Mouse (Mus musculus): Measurements from ENCODE around the gene 1700020A23Rik. TPM values are rescaled to one million over a fixed set of nuclear protein-coding genes. Genes with fewer than 3 reads are reported as not detected.
"Not testable (repeated sequence)": the region's sequence is repeated elsewhere in the genome, so short reads cannot be mapped to it uniquely, and the experiment has no call there.

1700020A23Rik gene
- not detected for total RNA-seq (2021)
- long read RNA-seq, experiment 1 = 0 reads
- long read RNA-seq, experiment 2 = 0 reads

DNA sequence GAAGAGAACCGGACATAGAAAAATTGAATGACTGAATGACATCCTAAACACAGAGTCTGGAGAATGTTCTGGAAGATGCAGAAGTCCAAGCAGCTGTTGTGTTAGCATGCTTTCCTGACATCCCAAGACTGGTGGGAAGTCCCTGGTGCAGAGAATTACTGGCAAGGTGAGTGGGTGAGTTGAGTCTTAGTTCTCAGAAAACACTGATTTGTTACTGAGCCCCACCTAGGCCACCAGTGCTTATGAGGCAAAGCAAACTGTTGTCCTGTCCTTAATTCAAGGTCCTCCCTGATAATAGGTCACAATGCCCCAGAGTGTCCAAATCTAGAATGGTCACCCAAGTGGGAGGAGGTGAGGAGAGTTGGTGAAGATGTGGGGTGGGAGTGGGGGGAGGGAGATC lies at the start of gene 1700020A23Rik, which contains the start of gene Gm28372:
1700020A23Rik (plus strand) TSS at position 321 of the 400 bp plus-strand sequence.
Gm28372 (plus strand) TSS at position 301 of the 400 bp plus-strand sequence.
- DNase-seq = no peak

DNA sequence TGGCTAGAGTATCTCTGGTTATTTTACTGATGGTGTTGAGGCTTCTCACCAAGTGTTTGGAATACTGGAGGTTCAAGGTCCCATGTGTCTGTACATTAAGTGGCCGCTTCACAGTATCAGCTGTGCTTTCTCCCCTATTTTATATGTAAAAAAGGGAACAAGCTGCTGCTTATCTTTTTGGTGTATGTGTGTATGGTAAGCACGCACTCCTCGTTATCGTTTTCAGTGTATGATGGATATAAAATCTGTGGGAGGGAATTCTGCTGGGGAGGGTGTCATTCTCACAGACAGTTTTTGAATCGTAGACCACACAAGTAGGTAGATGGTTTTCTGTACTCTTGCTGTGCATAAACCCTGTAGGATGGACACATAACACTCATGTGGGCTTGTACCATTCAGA lies 47.5 kb upstream of the 1700020A23Rik start:
- no peak for DNase-seq

DNA sequence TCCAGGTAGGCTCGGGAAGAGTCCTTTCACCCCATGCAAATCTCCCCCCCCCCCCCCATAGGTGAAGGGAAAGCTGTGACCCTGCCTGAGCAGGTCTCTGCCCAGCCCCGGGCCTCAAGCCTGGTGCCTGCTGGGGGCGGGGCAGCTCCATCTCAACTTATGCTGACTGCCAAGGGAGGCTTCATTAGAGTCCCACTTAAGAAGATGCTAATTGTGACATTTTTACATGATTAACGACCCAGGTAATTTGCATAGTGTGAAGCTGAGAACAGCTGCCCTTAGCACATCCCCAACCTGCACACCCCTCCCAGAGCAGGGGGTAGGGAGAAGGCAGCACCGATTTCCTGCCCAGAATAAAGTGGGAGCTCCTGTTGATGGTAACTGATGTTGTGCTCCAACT lies 46.2 kb upstream of the 1700020A23Rik start:
- no peak for DNase-seq

DNA sequence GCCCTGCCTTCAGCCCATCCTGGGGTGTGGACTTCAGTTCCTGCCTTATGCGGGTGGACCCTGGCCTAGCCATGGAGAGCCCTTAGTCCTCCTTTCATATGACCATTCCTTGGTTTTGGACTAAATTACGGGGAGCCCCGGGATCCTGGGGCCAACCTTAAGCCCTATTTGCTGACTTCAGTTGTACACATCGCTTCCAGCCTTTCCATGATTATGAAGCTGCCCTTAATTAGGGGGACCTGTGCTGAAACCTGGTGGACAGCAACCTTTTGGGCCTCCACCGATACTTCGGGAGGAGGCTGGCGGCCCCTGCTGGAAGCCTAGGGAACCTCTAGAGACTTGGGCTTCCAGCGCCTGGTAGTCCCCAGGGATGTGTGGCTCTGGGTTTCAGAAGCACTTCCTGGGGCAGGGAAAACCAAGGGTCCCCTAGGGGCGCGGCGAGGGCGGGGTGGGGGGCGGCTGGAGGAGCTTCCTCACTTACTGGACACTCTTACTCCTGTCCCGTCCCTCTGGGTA lies 42.5 kb upstream of the 1700020A23Rik start:
- no peak for DNase-seq

DNA sequence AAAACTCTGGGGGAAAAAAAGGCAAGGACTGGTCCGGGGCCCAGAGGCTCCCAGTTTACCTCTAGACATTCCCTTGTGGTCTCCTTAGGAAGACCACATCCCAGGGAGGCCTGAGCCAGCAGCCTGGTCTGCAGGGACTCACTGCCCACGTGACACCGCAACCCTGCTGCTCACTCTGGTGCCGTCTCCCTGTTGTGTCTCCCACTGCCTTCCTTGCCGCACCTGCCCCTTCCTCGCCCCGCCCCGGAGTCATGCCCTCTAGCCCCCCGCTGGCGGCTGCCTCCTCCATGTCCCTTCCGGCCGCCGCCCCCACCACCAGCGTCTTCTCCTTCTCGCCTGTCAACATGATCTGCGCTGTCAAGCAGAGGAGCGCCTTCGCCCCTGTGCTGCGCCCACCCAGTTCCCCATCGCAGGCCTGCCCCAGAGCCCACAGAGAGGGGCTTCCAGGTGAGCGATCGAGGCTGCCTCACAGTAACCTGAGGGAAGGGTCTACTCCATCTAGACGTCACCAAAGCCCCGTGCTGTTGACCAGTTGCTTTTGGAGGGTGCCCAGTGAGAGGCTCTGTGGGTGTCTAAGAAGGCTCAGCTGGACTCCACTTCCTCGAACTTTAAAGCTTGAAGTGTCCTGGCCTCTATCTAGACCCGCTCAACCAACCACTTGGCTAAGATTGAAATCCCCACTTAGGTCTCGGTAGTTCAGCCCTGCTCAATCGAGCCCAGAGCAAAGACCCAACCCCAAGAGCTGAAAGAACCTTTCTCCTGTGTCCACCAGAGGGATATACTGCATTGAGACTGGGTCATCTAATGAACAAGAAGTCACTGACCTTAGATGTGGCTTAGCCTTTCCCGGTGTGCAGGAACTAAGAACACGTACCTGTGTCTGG lies 39.6 kb upstream of the 1700020A23Rik start:
- no peak for DNase-seq

DNA sequence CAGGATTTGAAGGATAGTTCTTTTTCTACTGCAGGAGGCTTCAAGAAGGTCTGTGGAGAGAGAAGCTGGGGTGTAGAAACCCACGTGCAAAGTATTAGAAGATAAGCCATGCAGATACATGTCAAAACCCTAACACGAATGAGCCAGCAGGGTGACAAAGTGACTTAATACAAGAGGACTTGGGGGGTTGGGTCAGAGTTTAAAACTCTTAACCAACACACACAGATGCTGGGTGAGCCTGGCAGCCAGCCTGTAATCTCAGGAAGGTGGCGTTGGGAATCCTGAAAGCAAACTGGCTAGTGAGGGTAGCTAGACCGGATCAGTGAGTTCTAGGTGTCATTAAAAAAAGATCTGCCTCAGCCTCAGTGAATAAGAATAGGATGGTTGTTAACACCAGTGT lies 37.7 kb upstream of the 1700020A23Rik start:
- no peak for DNase-seq

DNA sequence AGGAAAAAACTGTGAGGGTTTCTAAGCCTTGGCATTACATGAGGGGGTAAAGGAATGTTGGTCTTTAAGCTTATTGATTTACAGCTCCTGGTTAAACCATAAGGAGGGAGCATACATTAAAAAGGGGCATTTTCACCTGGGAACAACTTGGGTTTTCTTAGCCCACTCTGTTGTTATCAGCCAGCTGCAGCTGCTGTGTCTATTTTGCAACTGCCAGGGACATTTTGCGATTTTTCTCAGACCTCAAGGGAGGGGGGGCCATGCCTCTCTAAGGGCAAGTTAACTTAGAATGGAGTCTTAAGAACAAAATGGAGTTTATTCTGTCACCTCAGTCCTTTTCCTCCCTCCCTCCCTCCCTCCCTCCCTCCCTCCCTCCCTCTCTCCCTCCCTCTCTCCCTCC lies 32.0 kb upstream of the 1700020A23Rik start:
- DNase-seq = not testable (repeated sequence)

DNA sequence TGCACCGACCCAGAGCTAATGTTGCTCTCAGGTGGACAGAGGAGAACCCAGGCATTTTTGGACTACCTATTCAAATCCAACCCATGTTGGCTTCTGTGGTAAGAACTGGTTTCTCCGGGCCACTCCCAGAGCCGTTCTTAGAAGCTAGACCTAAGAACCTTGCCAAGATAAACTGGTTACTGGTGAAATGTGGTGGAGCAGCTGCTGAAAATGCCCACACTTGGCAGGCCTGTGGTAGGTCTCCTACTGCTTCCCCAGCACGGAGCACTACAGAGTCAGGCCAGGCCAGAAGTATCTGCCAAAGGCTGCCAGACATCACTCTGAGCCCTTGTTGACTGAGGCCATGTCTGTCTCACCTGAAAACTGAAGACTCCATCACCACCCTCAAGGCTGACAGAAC lies 30.1 kb upstream of the 1700020A23Rik start:
- no peak for DNase-seq

DNA sequence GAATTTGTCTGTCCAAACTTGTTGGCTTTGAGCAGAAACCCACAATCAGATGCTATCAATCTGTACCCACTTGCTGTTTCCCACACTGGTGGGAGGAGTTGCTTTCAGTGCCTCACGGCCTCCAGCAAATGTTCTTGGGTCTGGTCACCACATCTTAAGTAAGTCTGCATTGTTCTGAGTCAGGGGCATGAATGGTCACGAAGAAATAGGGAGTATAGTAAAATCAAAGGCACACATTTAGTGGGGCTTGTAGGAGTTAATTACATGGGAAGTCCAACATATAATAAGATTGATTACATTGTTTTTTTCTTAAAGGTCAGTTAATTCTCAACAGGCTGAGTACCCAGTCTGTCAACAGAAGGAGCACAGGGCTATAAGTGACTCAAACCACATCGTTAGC lies 21.9 kb upstream of the 1700020A23Rik start:
- DNase-seq = no peak

DNA sequence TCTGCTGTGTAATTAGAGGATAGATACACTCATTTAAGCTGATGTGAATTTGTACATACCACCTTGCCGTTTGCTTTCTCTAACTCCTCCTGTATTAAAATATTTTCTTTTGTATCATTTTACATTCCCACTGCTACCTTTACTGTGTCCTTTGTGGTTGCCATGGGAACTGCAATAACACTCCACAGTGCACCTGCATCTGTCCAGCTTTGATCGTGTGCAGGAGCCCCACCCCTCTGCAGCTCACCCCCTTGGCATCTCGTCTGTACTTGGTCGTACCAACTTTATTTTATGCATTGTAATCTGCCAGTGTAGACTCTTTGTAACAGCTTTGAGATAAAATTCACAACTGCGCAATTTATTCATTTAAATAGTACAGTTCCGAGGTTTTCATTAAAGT lies 21.2 kb upstream of the 1700020A23Rik start:
- DNase-seq = no peak

DNA sequence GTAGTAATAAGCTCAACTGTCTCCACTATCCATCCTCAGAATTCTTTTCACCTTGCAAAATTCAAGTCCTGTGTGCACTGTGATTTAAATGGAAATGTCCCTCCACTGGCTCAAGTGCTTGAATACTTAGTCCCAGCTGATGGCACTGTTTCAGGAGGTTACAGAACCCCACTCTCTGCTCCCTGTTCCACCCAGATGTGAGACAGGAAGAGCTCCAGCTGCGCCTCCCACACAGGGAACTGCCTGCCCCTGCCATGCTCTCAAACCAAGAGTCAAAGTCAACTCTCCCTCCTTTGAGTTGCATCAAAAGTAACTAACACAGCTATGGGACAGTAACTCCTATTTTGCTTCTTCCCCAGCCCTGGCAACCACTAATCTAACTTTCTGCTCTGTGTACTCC lies 18.8 kb upstream of the 1700020A23Rik start:
- DNase-seq = no peak

DNA sequence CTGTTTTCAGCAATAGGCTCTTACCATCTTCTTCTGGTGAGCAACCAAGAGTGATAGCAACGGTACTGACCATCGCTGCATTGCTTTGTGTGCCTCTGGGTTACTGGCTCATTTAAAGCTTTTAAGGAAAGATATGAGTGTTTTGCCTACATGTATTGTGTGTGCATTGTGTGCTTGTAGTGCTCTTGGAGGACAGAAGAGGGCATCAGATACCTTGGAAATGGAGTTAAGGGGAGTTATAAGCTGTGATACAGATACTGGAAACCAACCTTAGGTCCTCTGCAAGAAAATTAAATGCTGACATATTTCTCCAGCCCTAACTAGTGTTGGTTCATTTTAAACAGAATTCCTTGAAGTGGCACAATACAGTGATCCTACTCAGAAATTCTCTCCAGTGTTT lies 16.3 kb upstream of the 1700020A23Rik start:
- DNase-seq = no peak

DNA sequence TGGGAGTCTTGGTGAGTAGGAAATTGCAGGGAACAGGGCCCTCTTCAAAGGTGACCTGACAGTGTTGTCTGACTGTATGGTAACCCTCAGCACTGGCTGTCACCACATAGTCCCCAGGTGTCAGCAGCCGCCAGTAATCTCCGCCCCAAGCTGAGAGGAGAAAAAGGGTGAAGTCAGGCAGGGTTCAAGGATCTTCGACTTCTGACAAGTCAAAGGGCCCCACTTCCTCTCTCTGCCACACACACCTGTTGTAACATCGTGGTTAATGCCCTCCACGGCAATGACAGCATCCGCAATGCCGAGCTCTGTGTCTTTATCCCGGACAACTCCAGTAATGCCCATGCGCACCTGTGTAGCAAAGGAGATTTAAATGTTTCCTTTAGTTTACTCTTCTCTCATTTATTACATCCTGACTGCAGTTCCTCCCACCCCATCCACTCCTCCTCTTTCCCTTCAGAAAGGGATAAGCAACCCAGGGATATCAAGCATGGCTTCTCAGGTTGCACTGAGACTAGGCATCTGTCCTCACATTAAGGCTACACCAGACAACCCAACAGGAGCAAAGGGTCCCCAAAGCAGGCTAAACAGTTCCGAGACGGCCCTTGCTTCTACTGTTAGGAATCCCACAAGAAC lies 13.9 kb upstream of the 1700020A23Rik start:
- no peak for DNase-seq

DNA sequence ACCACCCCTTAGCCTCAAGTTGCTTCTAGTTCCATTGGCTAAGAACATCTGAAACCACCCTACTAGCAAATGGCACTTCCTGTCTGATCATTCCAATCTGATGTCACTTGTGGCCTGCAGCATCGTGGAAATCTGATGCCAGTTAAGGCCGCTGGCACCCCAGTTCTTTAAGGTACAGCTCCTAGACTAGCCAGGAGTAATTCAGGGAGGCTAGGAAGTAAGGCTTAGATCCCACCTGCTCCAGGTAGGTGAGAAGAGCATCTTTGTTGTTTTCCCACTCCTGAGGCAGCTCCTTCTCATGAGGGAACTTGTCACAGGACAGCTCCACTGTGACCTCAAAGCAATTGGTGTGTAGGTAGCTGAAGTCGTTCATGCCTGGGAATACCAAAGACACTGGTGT lies 12.2 kb upstream of the 1700020A23Rik start:
- no peak for DNase-seq

DNA sequence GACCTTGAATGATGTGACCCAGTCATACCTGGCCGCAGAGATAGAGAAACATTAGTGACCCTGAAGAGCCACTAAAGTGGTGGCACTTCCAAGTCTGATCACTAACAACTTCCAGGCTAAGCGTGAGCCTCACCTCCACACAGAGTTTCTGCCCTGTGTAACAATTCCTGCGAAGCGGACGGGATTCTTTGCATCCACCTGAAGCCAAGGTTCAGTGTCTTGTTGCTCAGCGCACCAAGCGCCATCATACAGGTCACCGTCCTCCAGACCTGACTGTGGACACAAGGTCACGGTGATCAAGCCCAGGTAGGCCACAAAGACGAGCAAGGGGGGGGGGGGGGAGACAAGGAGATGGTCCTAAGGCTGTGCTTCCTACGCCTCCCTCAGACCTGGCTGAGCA lies 9.4 kb upstream of the 1700020A23Rik start:
- DNase-seq = no peak

DNA sequence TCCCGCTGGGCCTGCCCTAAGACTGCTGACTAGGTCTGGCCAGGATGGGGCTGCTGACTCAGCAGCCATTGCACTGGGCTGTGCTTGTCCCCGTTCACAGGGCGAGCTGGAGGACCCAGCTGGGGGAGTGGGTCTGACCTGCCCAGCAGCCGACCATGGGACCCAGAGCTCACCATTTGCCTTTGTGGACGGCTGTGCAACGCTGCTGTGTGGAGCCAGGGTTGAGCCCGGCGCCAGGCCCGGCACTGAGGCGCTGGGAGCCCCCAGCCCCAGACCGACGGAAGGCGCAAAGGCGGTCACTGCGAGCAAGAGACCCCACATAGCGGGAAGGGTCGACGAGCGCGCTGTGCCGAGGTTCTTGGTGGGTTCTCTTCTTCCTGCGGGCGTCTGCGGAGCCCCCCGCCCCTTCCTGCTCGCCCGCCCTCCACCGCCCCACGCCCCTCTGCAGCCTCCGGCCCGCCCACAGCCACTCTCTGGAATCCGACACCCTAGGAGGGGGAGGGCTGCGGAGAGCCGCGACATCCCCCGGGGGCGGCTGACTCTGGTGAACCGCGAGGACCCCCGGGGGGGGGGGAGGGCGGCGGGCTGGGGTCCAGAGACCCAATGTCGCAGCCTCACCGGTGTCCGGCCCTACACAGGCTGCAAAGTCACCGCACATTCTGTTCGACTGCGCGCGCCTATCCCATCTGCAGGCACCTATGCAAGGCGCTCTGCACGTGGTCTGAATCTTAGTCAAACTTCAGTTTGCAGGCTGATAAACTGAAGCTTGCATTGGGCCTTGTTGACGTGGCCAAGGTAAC lies 7.7 kb upstream of the 1700020A23Rik start, which contains the start of gene Cpxm1:
Cpxm1 (minus strand) TSS at position 389 of the 800 bp plus-strand sequence.
- DNase-seq = peak; percentile 31

DNA sequence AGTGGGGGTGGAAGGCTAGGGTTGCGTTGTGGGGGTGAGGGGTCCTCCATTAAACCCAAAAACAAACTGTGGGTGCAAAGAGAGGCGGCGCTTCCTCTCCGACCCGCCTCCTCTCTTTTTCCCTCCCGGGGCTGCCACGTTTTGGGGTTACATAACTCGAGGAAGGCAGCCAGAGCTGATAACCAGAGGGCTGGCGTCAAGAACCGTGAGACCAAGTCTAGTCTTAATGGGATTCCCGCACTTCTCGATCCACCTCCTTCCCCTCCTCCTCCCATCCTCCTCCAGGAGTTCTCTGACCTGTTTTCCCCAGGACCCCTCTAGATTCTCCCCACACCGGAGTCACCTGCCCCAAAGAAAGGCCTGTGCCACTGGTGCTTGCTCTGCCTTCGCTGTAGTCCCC lies 7.0 kb upstream of the 1700020A23Rik start:
- DNase-seq = no peak

DNA sequence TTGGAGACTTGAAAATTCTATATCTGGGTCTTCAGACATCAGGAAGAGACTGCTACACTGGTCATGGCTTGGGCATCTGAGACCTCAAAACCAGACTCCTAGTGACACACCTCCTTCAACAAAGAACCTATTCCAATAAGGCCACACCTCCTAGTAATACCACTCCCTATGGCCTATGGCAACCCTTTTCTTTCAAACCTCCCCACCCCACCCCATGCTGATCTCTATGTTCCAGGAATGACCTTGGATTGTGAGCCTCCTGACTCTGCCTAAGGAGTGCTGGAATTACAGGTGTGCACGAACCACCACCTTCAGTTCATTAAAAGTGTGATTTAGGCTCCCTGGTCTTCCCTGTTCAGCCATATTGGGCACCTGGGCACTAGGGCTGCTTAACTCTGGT lies 5.0 kb upstream of the 1700020A23Rik start:
- DNase-seq = no peak

DNA sequence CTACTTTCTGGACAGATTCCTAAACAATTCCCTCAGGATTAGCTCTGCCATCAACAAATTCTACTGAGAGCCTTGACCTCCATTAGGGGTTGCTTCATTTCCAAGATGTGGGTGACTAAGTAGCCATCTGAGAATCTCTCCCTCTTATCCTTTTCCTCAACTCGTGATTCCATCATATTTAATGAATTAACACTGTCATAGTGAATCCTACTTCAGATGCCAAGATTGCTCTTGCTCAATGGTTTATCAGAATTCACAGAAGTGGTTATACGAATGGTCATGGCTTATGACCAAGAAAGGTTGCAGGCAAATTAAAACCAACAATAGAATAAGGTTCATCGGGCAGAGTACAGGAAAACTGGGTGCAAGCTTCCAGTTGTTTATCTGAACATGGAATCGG lies 3.2 kb upstream of the 1700020A23Rik start:
- no peak for DNase-seq

DNA sequence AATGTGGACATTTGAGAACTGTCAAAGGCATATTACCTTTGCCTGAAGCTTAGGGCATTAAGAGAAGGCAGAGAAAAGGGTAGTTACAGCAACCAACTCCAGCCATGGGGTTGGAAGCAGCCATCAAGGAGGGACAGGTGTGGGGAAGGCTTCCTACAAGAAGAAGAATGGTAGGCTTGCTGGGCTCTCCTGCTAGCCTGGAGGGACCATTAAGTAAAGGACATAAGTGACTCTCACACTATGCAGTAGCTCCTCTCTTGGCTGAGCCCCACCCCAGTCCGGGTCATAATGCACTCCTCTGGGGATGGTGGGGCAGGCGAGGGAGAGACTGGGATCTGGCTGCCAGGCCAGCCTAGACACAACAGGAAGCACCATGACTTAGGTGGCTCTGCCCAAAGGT lies 1.1 kb downstream of the 1700020A23Rik start, which contains the start of gene Tmem239:
Tmem239 (plus strand) TSS at position 301 of the 400 bp plus-strand sequence.
- no peak for DNase-seq

DNA sequence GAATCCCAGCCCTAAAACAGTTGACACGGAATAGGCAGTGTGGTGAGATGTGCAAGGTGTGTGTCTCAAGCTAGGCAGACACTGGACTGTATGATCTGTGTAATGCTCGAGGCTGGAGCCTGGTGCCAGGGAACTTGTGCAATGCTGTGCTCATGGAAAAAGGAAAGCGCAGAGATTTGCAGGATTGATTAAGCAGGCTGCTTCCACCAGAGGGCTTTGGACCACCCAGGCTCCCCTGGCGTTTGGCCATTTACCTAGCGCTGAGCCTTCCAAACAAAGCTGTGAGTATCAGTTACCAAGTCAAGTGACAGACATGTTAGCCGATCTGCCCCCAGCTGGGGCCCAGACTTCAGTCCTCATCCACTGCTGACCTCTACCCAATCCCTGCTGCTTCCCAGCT lies 3.1 kb downstream of the 1700020A23Rik start:
- DNase-seq = no peak

Measured in gastrocnemius, postnatal 25 days (tissue).